Mouse (Mus musculus) megakaryocyte-erythroid progenitor cell, adult 5-6 weeks (primary cell): ENCODE measurements around the gene Drap1. TPM values are rescaled to one million over a fixed set of nuclear protein-coding genes. Genes with fewer than 3 reads are reported as not detected.

ENCODE experiments used
- ATAC-seq: replicated peaks from 2 replicates; pipeline ENCODE4 v1.8.0; 2016; ENCODE audit warnings: mild to moderate bottlenecking, inconsistent platforms; ENCODE audit not compliant: severe bottlenecking, poor library complexity, low FRiP score, low TSS enrichment
- total RNA-seq, 2 experiments: library from RNA; stranded (forward) in 1 of 2; stranded (reverse) in 1 of 2; fragments of 200-1000, 215-1000 nt in 1 of 2; fragments of >200 nt in 1 of 2; fragmentation: Nextera tagmentation in 1 of 2; gene quantifications; 2 replicates each; pipeline ENCODE4 v1.2.3; 2014 to 2017

Drap1 gene
- total RNA-seq, 2 experiments from 2014 or later: 102 to 178 TPM

GRCm38 (mm10) chr19:5392892-5393291, 31.9 kb downstream of the Drap1 start:
- no peak for ATAC-seq

GRCm38 (mm10) chr19:5390416-5390815, 34.4 kb downstream of the Drap1 start:
- no peak for ATAC-seq

GRCm38 (mm10) chr19:5389647-5390046, 35.1 kb downstream of the Drap1 start:
- peak; percentile 63 for ATAC-seq

GRCm38 (mm10) chr19:5388588-5389242, 36.1 kb downstream of the Drap1 start, which contains the start of gene Sart1:
Gene Sart1 (minus strand): TSS chr19:5388703.
- ATAC-seq: peak; percentile 85

GRCm38 (mm10) chr19:5388011-5388441, 36.8 kb downstream of the Drap1 start:
- ATAC-seq: no peak

- no peak for ATAC-seq
These were observed 40.1 kb downstream of the Drap1 start for GRCm38 (mm10) chr19:5384715-5385114.

- no peak for ATAC-seq
These were observed 41.5 kb downstream of the Drap1 start for GRCm38 (mm10) chr19:5383326-5383725.

- no peak for ATAC-seq
These were observed 47.3 kb downstream of the Drap1 start for GRCm38 (mm10) chr19:5377446-5377845.

- ATAC-seq: no peak
These were observed 50.0 kb downstream of the Drap1 start for GRCm38 (mm10) chr19:5374748-5375147.

GRCm38 (mm10) chr19:5374177-5374576, 50.6 kb downstream of the Drap1 start:
- ATAC-seq: no peak

Other genes starting within 250 kb of the Drap1 start
- 44.9 and 52.2 TPM in 2 replicates for gene Pacs1, start 151.9 kb downstream of the Drap1 start, total RNA-seq (2014; fragmentation: Nextera tagmentation)
- gene Pacs1, start 151.9 kb downstream of the Drap1 start, total RNA-seq (2017): 10.1 and 12.4 TPM in 2 replicates
- 181 and 235 TPM in 2 replicates for gene Sf3b2, start 129.5 kb downstream of the Drap1 start, total RNA-seq (2014; fragmentation: Nextera tagmentation)
- gene Sf3b2, start 129.5 kb downstream of the Drap1 start, total RNA-seq (2017): 274 and 277 TPM in 2 replicates
- not detected in 2 replicates for gene Gal3st3, start 126.6 kb downstream of the Drap1 start, total RNA-seq (2014; fragmentation: Nextera tagmentation)
- not detected in 2 replicates for gene Gal3st3, start 126.6 kb downstream of the Drap1 start, total RNA-seq (2017)
- gene Catsper1, start 89.2 kb downstream of the Drap1 start, total RNA-seq (2014; fragmentation: Nextera tagmentation): not detected in 2 replicates
- gene Catsper1, start 89.2 kb downstream of the Drap1 start, total RNA-seq (2017): not detected in 2 replicates
- gene Cst6, start 75.4 kb downstream of the Drap1 start, total RNA-seq (2014; fragmentation: Nextera tagmentation): not detected in 2 replicates
- not detected in 2 replicates for gene Cst6, start 75.4 kb downstream of the Drap1 start, total RNA-seq (2017)
- gene Eif1ad, start 58.2 kb downstream of the Drap1 start, total RNA-seq (2014; fragmentation: Nextera tagmentation): 50.1 and 56.4 TPM in 2 replicates
- gene Eif1ad, start 58.2 kb downstream of the Drap1 start, total RNA-seq (2017): 54.6 and 60.4 TPM in 2 replicates
- gene Banf1, start 57.8 kb downstream of the Drap1 start, total RNA-seq (2014; fragmentation: Nextera tagmentation): 502 and 521 TPM in 2 replicates
- gene Banf1, start 57.8 kb downstream of the Drap1 start, total RNA-seq (2017): 59.8 and 86.9 TPM in 2 replicates
- 59.4 and 92.4 TPM in 2 replicates for gene Sart1, start 36.3 kb downstream of the Drap1 start, total RNA-seq (2014; fragmentation: Nextera tagmentation)
- 82.3 and 123 TPM in 2 replicates for gene Sart1, start 36.3 kb downstream of the Drap1 start, total RNA-seq (2017)
- gene Tsga10ip, start 22.5 kb downstream of the Drap1 start, total RNA-seq (2014; fragmentation: Nextera tagmentation): not detected in 2 replicates
- not detected in 2 replicates for gene Tsga10ip, start 22.5 kb downstream of the Drap1 start, total RNA-seq (2017)
- gene AI837181, start 165 bp upstream of the Drap1 start, total RNA-seq (2014; fragmentation: Nextera tagmentation): 33.1 and 34.7 TPM in 2 replicates
- gene AI837181, start 165 bp upstream of the Drap1 start, total RNA-seq (2017): 5.7 and 11.1 TPM in 2 replicates
- gene Fosl1, start 22.6 kb upstream of the Drap1 start, total RNA-seq (2014; fragmentation: Nextera tagmentation): 0.66 and 1.1 TPM in 2 replicates
- 0.30 and 1.9 TPM in 2 replicates for gene Fosl1, start 22.6 kb upstream of the Drap1 start, total RNA-seq (2017)
- 2.6 and 2.9 TPM in 2 replicates for gene Ccdc85b, start 32.9 kb upstream of the Drap1 start, total RNA-seq (2014; fragmentation: Nextera tagmentation)
- gene Ccdc85b, start 32.9 kb upstream of the Drap1 start, total RNA-seq (2017): 2.1 and 2.5 TPM in 2 replicates
- 54.4 and 96.5 TPM in 2 replicates for gene Fibp, start 35.6 kb upstream of the Drap1 start, total RNA-seq (2014; fragmentation: Nextera tagmentation)
- gene Fibp, start 35.6 kb upstream of the Drap1 start, total RNA-seq (2017): 40.7 and 51.8 TPM in 2 replicates
- gene Ctsw, start 43.5 kb upstream of the Drap1 start, total RNA-seq (2014; fragmentation: Nextera tagmentation): 4.9 and 10.5 TPM in 2 replicates
- gene Ctsw, start 43.5 kb upstream of the Drap1 start, total RNA-seq (2017): 0.53 and 8.4 TPM in 2 replicates
- gene Efemp2, start 49.0 kb upstream of the Drap1 start, total RNA-seq (2014; fragmentation: Nextera tagmentation): 2.3 TPM in 1 of 2 replicates, not detected in the other
- gene Efemp2, start 49.0 kb upstream of the Drap1 start, total RNA-seq (2017): not detected in 2 replicates
- gene Mus81, start 63.4 kb upstream of the Drap1 start, total RNA-seq (2014; fragmentation: Nextera tagmentation): 24.6 and 40.6 TPM in 2 replicates
- gene Mus81, start 63.4 kb upstream of the Drap1 start, total RNA-seq (2017): 6.4 and 11.4 TPM in 2 replicates
- gene Cfl1, start 65.5 kb upstream of the Drap1 start, total RNA-seq (2014; fragmentation: Nextera tagmentation): 862 and 969 TPM in 2 replicates
- gene Cfl1, start 65.5 kb upstream of the Drap1 start, total RNA-seq (2017): 783 and 1,100 TPM in 2 replicates
- 1.6 and 4.6 TPM in 2 replicates for gene 1700020D05Rik, start 78.8 kb upstream of the Drap1 start, total RNA-seq (2014; fragmentation: Nextera tagmentation)
- 0.88 TPM in 1 of 2 replicates, not detected in the other for gene 1700020D05Rik, start 78.8 kb upstream of the Drap1 start, total RNA-seq (2017)
- 6.6 TPM in 2 replicates for gene Snx32, start 85.6 kb upstream of the Drap1 start, total RNA-seq (2014; fragmentation: Nextera tagmentation)
- gene Snx32, start 85.6 kb upstream of the Drap1 start, total RNA-seq (2017): 0.61 and 4.6 TPM in 2 replicates
- gene Ovol1, start 135.7 kb upstream of the Drap1 start, total RNA-seq (2014; fragmentation: Nextera tagmentation): not detected in 2 replicates
- not detected in 2 replicates for gene Ovol1, start 135.7 kb upstream of the Drap1 start, total RNA-seq (2017)
- gene Ap5b1, start 143.0 kb upstream of the Drap1 start, total RNA-seq (2014; fragmentation: Nextera tagmentation): 4.0 and 5.5 TPM in 2 replicates
- gene Ap5b1, start 143.0 kb upstream of the Drap1 start, total RNA-seq (2017): 1.4 and 4.3 TPM in 2 replicates
- 173 and 247 TPM in 2 replicates for gene Rnaseh2c, start 176.9 kb upstream of the Drap1 start, total RNA-seq (2014; fragmentation: Nextera tagmentation)
- 72.8 and 97.8 TPM in 2 replicates for gene Rnaseh2c, start 176.9 kb upstream of the Drap1 start, total RNA-seq (2017)
- 46.2 and 55.6 TPM in 2 replicates for gene Kat5, start 185.3 kb upstream of the Drap1 start, total RNA-seq (2014; fragmentation: Nextera tagmentation)
- gene Kat5, start 185.3 kb upstream of the Drap1 start, total RNA-seq (2017): 60.7 and 86.1 TPM in 2 replicates
- 64.8 and 66.0 TPM in 2 replicates for gene Rela, start 212.5 kb upstream of the Drap1 start, total RNA-seq (2014; fragmentation: Nextera tagmentation)
- gene Rela, start 212.5 kb upstream of the Drap1 start, total RNA-seq (2017): 36.1 and 49.7 TPM in 2 replicates
- 44.7 and 51.2 TPM in 2 replicates for gene Sipa1, start 238.7 kb upstream of the Drap1 start, total RNA-seq (2014; fragmentation: Nextera tagmentation)
- gene Sipa1, start 238.7 kb upstream of the Drap1 start, total RNA-seq (2017): 16.4 and 16.5 TPM in 2 replicates